Mouse (Mus musculus): ENCODE measurements around the gene Nkain2.

GRCm38 (mm10) chr10:32052045-32052444 lies 838.2 kb downstream of the Nkain2 start:
- no peak for TF ChIP-seq CTCF (IDR thresholded peaks at IDR 0.05; ENCODE audit: insufficient read depth, low read depth, low read length)
- no peak for TF ChIP-seq POLR2A (IDR thresholded peaks at IDR 0.05; ENCODE audit: insufficient read depth, low read depth, low read length)

Measured in olfactory bulb, adult 2 months (tissue).